Mouse (Mus musculus): ENCODE results near the gene Ces1a. TPM values are rescaled to one million over a fixed set of nuclear protein-coding genes. Genes with fewer than 3 reads are reported as not detected.
A peak's percentile ranks its signal among the peaks of the same experiment; 100 is the strongest.

Gene Ces1a
- total RNA-seq, 2 experiments from 2014 or later, result not detected

DNA sequence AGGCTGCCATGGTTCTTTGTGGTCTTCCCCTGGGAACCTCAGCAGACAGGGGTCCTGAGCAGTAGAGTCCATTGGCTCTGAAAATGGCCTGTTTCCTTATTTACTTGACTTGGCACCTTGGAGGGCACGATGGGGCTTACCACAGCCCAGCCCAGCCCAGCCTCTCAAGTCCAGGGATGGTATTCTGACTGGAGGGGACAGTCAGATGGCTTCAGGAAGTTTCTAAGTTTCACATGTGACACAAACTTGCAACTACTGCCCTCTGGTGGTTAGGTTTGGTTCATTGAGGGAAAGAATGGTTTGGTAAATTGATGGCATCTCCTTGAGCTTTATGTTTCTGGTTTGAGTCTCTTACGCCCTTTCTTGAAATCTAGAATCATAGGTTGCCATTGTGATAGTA lies 49.4 kb downstream of the Ces1a start:
- DNase-seq (ENCODE audit: low spot score in 2 of 2), result peak; percentile 28 to 44

DNA sequence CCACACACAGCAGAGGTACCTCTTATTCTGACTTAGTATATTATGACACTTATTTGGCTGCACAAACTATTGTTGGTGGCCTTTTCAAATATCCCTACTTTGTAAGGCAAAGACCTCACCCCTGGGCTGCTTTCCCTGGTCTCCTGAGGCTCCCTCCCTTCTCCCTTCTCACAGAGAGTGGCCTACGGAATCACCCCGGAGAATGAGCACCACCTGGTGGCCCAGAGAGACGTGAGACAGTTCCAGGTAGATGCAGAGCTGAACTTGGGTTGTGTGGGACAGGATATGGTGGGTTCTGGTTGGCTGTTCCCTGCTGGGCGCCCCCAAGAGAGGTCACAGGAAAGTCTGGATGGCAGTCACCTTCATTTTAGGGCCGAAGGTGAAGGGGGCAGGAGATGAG lies 51.2 kb downstream of the Ces1a start:
- peak; percentile 38 to 50 for DNase-seq (ENCODE audit: low spot score in 2 of 2)

GRCm38 (mm10) chr8:92984376-92984775 lies 63.6 kb downstream of the Ces1a start:
- no peak for DNase-seq (ENCODE audit: low spot score in 2 of 2)

DNA sequence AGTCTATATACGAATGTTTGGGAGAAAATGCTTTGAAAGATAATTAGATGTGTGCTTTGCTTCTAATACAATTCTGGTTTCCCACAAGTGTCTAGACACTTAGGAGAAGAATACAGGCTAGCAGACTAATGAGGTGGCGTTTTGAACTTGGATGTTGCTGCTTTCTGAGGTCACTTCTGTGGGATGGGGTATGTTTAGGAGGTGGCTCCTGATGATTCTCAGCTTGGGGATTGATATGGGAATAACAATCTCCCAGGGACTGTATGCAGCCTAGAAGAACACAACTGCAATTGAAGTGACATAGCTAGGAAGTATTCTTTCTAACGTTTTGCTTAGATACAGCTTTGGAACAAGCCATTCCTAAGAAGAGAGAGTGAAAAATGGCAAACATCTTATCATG lies 65.5 kb downstream of the Ces1a start:
- no peak for DNase-seq (ENCODE audit: low spot score in 2 of 2)

DNA sequence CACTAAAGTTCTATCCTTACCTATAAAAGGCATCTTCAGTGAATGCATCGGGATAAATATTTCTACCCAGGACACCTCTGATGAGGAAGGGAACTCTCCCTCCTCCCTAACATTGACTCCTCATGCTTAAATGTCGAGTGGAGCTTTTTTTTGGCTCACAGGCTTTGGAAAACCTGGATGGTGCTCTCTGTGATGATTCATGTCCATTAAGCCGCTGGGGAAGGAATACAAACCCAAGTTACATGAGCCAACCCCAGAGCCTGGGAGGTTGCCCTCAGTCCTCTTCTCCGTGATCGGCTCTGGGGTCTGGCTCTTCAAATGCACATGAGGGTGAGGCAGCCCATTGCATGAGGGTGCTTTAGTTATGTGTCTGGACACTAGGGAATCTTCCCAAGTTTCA lies 71.3 kb downstream of the Ces1a start:
- no peak for DNase-seq (ENCODE audit: low spot score in 2 of 2)

- DNase-seq (ENCODE audit: low spot score in 2 of 2), result peak; percentile 49 to 60
Measured at GRCm38 (mm10) chr8:92972949-92973348, 75.0 kb downstream of the Ces1a start.

Other genes with a start within 250 kb of the Ces1a start
- gene Mmp2, start 220.9 kb downstream of the Ces1a start, total RNA-seq (2021), result 10 to 100 TPM; 18.1 to 46.2 TPM
- 10 to 100 TPM in 1 of 2 experiments, 1 to 10 TPM in 1; 2.0 to 16.3 TPM for gene Lpcat2, start 192.9 kb downstream of the Ces1a start, total RNA-seq (2021)
- 1 to 10 TPM in 1 of 2 experiments, not detected in 1; 1.2 TPM for gene Capns2, start 146.8 kb downstream of the Ces1a start, total RNA-seq (2021)
- 10 to 100 TPM in 1 of 2 experiments, 1 to 10 TPM in 1; 6.6 to 13.7 TPM for gene Slc6a2, start 88.1 kb downstream of the Ces1a start, total RNA-seq (2021)
- not detected for gene Ces1b, start 31.8 kb upstream of the Ces1a start, total RNA-seq (2021)
- under 1 TPM in 1 of 2 experiments, not detected in 1; 0.70 TPM for gene Ces1c, start 83.1 kb upstream of the Ces1a start, total RNA-seq (2021)
- 100 to 1,000 TPM; 268 to 434 TPM for gene Ces1d, start 149.6 kb upstream of the Ces1a start, total RNA-seq (2021)
- under 1 TPM in 1 of 2 experiments, not detected in 1; 0.27 TPM for gene Ces1e, start 181.4 kb upstream of the Ces1a start, total RNA-seq (2021)
- gene Ces1f, start 231.6 kb upstream of the Ces1a start, total RNA-seq (2021), result 10 to 100 TPM; 17.3 to 29.2 TPM